Mouse (Mus musculus) heart, embryonic 11.5 days (tissue): ENCODE measurements around the gene Nup155. TPM values are rescaled to one million over a fixed set of nuclear protein-coding genes. Genes with fewer than 3 reads are reported as not detected.

Experiments
- ATAC-seq: fragments of 200-750 bp; cut with Nextera tagmentation; replicated peaks from 2 replicates; pipeline ENCODE4 v1.8.0; 2017; ENCODE audit warnings: moderate library complexity; ENCODE audit not compliant: insufficient number of reproducible peaks, low FRiP score, low TSS enrichment
- H3K27ac ChIP-seq: fragments of 300-500 bp; sonication (generic); 2 replicates; pipeline ENCODE4 v1.5.1; 2014; ENCODE audit warnings: mild to moderate bottlenecking, low read depth, low read length
- H3K27me3 ChIP-seq: fragments of 300-500 bp; sonication (generic); 2 replicates; pipeline ENCODE4 v1.6.1; 2014; ENCODE audit warnings: mild to moderate bottlenecking, low read length, mixed read lengths; ENCODE audit not compliant: control insufficient read depth, insufficient read depth
- H3K36me3 ChIP-seq: fragments of 300-500 bp; sonication (generic); 2 replicates; pipeline ENCODE4 v1.6.1; 2014; ENCODE audit warnings: mild to moderate bottlenecking, low read length, moderate library complexity, mixed read lengths; ENCODE audit not compliant: control insufficient read depth, insufficient read depth
- H3K4me1 ChIP-seq: fragments of 300-500 bp; sonication (generic); 2 replicates; pipeline ENCODE4 v1.6.1; 2014; ENCODE audit warnings: low read length; ENCODE audit not compliant: control insufficient read depth, insufficient read depth
- H3K4me2 ChIP-seq: fragments of 300-500 bp; sonication (generic); 2 replicates; pipeline ENCODE4 v1.6.1; 2014; ENCODE audit warnings: mild to moderate bottlenecking, moderate library complexity
- H3K4me3 ChIP-seq: fragments of 300-500 bp; sonication (generic); 2 replicates; pipeline ENCODE4 v1.5.1; 2014; ENCODE audit warnings: low read depth, low read length
- H3K9ac ChIP-seq: fragments of 300-500 bp; sonication (generic); 2 replicates; pipeline ENCODE4 v1.6.1; 2014; ENCODE audit warnings: mild to moderate bottlenecking, low read depth, low read length, moderate library complexity
- H3K9me3 ChIP-seq: fragments of 300-500 bp; sonication (generic); replicated peaks from 2 replicates; pipeline ENCODE4 v1.6.1; 2016; ENCODE audit warnings: low read length; ENCODE audit not compliant: control insufficient read depth
- WGBS: fragments of 180-500 bp; shearing (Covaris S2); extraction: QIAGEN DNeasy Blood & Tissue Kit; methylation state at CpG from one replicate; pipeline ENCODE4 v1.1.7; 2014; ENCODE audit not compliant: insufficient replicate concordance; 5-methylcytosine and 5-hydroxymethylcytosine counted together
- polyA plus RNA-seq: library from polyadenylated mRNA; unstranded; fragments of >200 nt; fragmentation: Nextera tagmentation; extraction: Ambion mirVana; gene quantifications from 2 replicates; pipeline ENCODE4 v1.2.1, GENCODE M21; 2014

Nup155 gene
- polyA plus RNA-seq, 1 experiment from 2014 or later: 13.1 TPM

DNA sequence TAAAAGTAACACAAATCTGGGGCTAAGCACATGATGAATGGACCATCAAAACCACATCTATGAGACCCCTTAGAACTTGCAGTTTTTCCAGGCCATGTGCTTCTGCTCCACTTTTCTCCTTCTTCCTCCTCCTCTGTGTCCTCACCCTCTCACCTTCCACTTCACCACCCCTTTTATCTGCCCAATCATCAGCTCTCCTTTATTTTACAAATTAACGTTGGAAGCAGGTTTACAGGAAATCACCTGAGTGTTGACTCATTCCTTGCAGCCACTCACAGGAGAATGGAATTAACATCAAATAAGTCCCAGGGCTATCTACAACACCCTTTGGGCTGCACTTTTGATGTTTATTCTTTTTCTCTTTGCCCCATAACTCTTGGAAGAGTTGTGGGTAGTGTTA is 52.8 kb downstream of the Nup155 start:
- H3K9ac ChIP-seq: no peak overlapping the region
- no peak overlapping the region for H3K4me3 ChIP-seq
- WGBS: 85% methylated on average over 1 of the region's 1 CpGs
- H3K4me1 ChIP-seq: no peaks in the 10 kb centered on the region
- H3K9me3 ChIP-seq: no peaks in the 10 kb centered on the region
- no peak overlapping the region for H3K27ac ChIP-seq
- H3K27me3 ChIP-seq: no peaks in the 10 kb centered on the region
- no peak for ATAC-seq
- no peak overlapping the region for H3K4me2 ChIP-seq
- H3K36me3 ChIP-seq: peaks cover 8% of the 10 kb centered on the region

GRCm38 (mm10) chr15:8168591-8169265 is 59.7 kb downstream of the Nup155 start, which contains the start of gene Cplane1:
TSS of gene Cplane1 (plus strand) at chr15:8169106.
- Histone ChIP-seq H3K36me3 (peaks cover 2% of the 10 kb centered on the region; the same call in 1 of the 2 replicates), H3K4me3 (peak within 1 kb of the TSS; percentile 79), H3K4me1 (0 out of 2 replicates have a peak, but pooled peaks cover 3% of the 10 kb centered on the region), H3K9ac (peak within 1 kb of the TSS; percentile 87), H3K27ac (peak within 1 kb of the TSS; percentile 57), H3K4me2 (peak within 1 kb of the TSS; percentile 73), H3K9me3 (no peaks in the 10 kb centered on the region), H3K27me3 (no peaks in the 10 kb centered on the region)
- under 1% methylated on average over 43 of the region's 47 CpGs for WGBS
- peak; percentile 99 for ATAC-seq

- 0 out of 2 replicates have a peak, but pooled peaks cover 3% of the 10 kb centered on the region for H3K4me1 ChIP-seq
Observed at GRCm38 (mm10) chr15:8169266-8169746, 60.2 kb downstream of the Nup155 start.

DNA sequence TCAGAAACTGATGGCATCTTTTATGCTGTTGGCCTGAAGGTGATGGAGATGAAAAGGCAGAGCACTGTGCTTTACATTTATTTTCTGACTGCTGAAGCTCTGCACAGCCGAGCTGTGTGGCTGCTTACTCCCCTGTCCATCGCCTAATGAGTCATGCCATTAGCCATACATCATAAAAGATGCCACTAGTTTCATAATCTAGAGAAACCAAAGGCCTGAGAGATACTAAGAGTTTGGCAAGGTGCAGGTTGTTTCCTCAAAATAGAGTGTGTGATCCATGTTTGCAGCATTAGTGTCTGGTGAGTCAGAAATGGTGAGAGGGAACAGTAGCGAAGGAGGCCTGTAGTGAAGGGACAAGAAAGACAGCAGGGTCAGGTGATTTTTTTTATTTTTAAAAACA is 80.5 kb downstream of the Nup155 start:
- H3K4me3 ChIP-seq: no peak overlapping the region
- no peak overlapping the region for H3K27ac ChIP-seq
- no peak overlapping the region for H3K9ac ChIP-seq
- H3K36me3 ChIP-seq: peaks cover 16% of the 10 kb centered on the region
- WGBS: 86% methylated on average over 3 of the region's 3 CpGs
- H3K27me3 ChIP-seq: no peaks in the 10 kb centered on the region
- ATAC-seq: no peak
- H3K4me2 ChIP-seq: no peak overlapping the region
- no peaks in the 10 kb centered on the region for H3K4me1 ChIP-seq
- H3K9me3 ChIP-seq: no peaks in the 10 kb centered on the region

More at GRCm38 (mm10) chr15:8169266-8169746, 60.2 kb downstream of the Nup155 start:
- H3K9ac ChIP-seq: peak overlapping the region; percentile 87
- peaks cover 2% of the 10 kb centered on the region; the same call in 1 of the 2 replicates for H3K36me3 ChIP-seq
- no peaks in the 10 kb centered on the region for H3K27me3 ChIP-seq
- H3K4me2 ChIP-seq: peak overlapping the region; percentile 73
- no peaks in the 10 kb centered on the region for H3K9me3 ChIP-seq
- peak; percentile 67; the same call in 1 of the 2 replicates for ATAC-seq
- peak overlapping the region; percentile 51; the same call in 1 of the 2 replicates for H3K27ac ChIP-seq
- H3K4me3 ChIP-seq: peak overlapping the region; percentile 79
- WGBS: under 1% methylated on average over 25 of the region's 25 CpGs

- Histone ChIP-seq H3K36me3 (peaks cover 22% of the 10 kb centered on the region), H3K27ac (no peak overlapping the region), H3K4me3 (no peak overlapping the region), H3K4me1 (no peaks in the 10 kb centered on the region), H3K9me3 (no peaks in the 10 kb centered on the region), H3K4me2 (no peak overlapping the region), H3K27me3 (no peaks in the 10 kb centered on the region), H3K9ac (no peak overlapping the region)
- WGBS: 87% methylated on average over 3 of the region's 3 CpGs
- ATAC-seq: no peak
Observed at GRCm38 (mm10) chr15:8190435-8190834, 81.4 kb downstream of the Nup155 start.

GRCm38 (mm10) chr15:8200317-8200716 is 91.2 kb downstream of the Nup155 start:
- Histone ChIP-seq H3K36me3 (peaks cover 32% of the 10 kb centered on the region), H3K9me3 (no peaks in the 10 kb centered on the region; the same call in 1 of the 2 replicates), H3K9ac (no peak overlapping the region), H3K4me3 (no peak overlapping the region), H3K27me3 (no peaks in the 10 kb centered on the region), H3K4me2 (no peak overlapping the region), H3K27ac (no peak overlapping the region), H3K4me1 (no peaks in the 10 kb centered on the region)
- ATAC-seq: no peak

DNA sequence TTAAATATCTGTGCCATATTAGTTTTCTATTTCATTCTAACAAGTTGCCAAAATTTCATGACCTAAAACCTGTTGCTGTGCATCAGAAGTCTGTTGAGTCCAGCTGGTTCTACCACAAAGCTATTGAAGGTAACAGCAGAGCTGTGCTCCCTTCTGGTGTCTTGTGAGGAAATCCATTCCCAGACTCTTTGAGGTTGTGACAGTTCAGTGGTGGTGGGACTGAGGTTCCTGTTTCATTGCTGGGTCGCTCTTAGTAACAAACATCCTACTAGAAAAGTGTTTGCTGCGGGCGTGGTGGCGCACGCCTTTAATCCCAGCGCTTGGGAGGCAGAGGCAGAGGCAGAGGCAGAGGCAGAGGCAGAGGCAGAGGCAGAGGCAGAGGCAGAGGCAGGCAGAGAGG is 99.3 kb downstream of the Nup155 start:
- Histone ChIP-seq H3K27ac (no peak overlapping the region), H3K4me2 (no peak overlapping the region), H3K4me3 (no peak overlapping the region), H3K9me3 (no peaks in the 10 kb centered on the region), H3K4me1 (no peaks in the 10 kb centered on the region), H3K9ac (no peak overlapping the region), H3K36me3 (peaks cover 12% of the 10 kb centered on the region), H3K27me3 (no peaks in the 10 kb centered on the region)
- no peak for ATAC-seq
- 86% methylated on average over 6 of the region's 6 CpGs for WGBS
